Mouse (Mus musculus) liver, postnatal 0 days (tissue): ENCODE results near the gene Chchd10.

Source experiments
- CTCF ChIP-seq: sonication (generic); IDR thresholded peaks from 2 replicates; pipeline ENCODE4 v1.5.1; 2016; ENCODE audit warnings: antibody characterized with exemption, low read depth
- EP300 ChIP-seq: IDR thresholded peaks from 2 replicates; pipeline ENCODE4 v1.6.1; 2016; ENCODE audit warnings: antibody characterized with exemption, low read depth, mild to moderate bottlenecking

DNA sequence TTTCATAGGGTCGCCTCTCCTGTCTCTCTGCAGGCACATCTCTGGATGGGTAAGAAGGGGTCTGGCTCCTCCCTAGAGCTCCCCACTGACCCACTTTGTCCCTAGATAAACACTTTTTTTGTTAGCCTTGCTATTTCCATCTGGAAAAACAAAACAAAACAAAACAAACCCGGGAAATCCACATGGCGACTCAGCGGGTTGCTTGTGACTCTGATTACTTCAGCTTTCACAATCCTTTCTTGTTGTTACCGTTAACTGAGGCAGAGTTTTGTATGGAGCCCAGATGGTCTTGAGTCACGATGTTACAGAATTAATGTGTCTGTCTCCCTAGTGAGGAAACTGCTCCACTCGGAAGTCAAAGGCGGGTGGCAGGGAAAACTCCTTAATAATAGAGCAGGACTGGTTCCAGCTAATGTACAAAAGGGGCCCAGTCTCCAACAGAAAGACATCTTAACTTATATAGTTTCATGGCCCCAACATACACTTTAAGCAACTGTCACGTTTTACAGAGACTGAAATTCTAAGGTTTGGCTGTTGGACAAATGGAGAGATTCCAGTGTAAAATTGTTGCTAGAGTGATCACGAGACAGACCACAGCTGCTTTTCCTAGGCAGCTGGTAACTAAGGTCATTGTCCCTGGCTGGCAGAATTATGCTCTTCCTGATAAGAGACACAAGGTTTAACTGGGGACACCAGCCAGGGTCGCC is 11.3 kb downstream of the Chchd10 start:
- TF ChIP-seq CTCF = no peak
- TF ChIP-seq EP300 = no peak
